Mouse (Mus musculus) liver, postnatal 0 days (tissue): ENCODE measurements around the gene Prdm12. TPM values are rescaled to one million over a fixed set of nuclear protein-coding genes. Genes with fewer than 3 reads are reported as not detected.

Source experiments
- ATAC-seq: fragments of 200-750 bp; cut with Nextera tagmentation; 2 replicates; pipeline ENCODE4 v1.8.0; 2017; ENCODE audit warnings: mild to moderate bottlenecking, moderate library complexity
- DNase-seq: peaks from one replicate; pipeline ENCODE4 v3.0.0-alpha.2; 2016
- H3K27ac ChIP-seq: fragments of 300-500 bp; sonication (generic); 2 replicates; pipeline ENCODE4 v1.5.1; 2014; ENCODE audit warnings: antibody characterized with exemption, moderate library complexity, mild to moderate bottlenecking, low read depth
- H3K27me3 ChIP-seq: fragments of 300-500 bp; sonication (generic); 2 replicates; pipeline ENCODE4 v1.6.1; 2014; ENCODE audit warnings: low read length, control low read depth, mixed read lengths; ENCODE audit not compliant: insufficient read depth
- H3K36me3 ChIP-seq: fragments of 300-500 bp; sonication (generic); replicated peaks from 2 replicates; pipeline ENCODE4 v1.6.1; 2014; ENCODE audit warnings: mild to moderate bottlenecking, control low read depth, low read length, moderate library complexity, mixed read lengths; ENCODE audit not compliant: insufficient read depth
- H3K4me1 ChIP-seq: fragments of 300-500 bp; sonication (generic); 2 replicates; pipeline ENCODE4 v1.6.1; 2014; ENCODE audit warnings: antibody characterized with exemption, mild to moderate bottlenecking, control low read depth; ENCODE audit not compliant: insufficient read depth
- H3K4me2 ChIP-seq: fragments of 300-500 bp; sonication (generic); 2 replicates; pipeline ENCODE4 v1.6.1; 2014; ENCODE audit warnings: low read depth, mild to moderate bottlenecking, low read length, moderate library complexity, mixed read lengths
- H3K4me3 ChIP-seq: fragments of 300-500 bp; sonication (generic); 2 replicates; pipeline ENCODE4 v1.5.1; 2014; ENCODE audit warnings: low read depth, low read length
- H3K9ac ChIP-seq: fragments of 300-500 bp; sonication (generic); replicated peaks from 2 replicates; pipeline ENCODE4 v1.6.1; 2014; ENCODE audit warnings: mild to moderate bottlenecking, moderate library complexity
- H3K9me3 ChIP-seq: fragments of 300-500 bp; sonication (generic); 2 replicates; pipeline ENCODE4 v1.6.1; 2016; ENCODE audit warnings: mild to moderate bottlenecking, control low read depth, low read length, mixed read lengths
- CTCF ChIP-seq: sonication (generic); IDR thresholded peaks from 2 replicates; pipeline ENCODE4 v1.5.1; 2016; ENCODE audit warnings: antibody characterized with exemption, low read depth
- EP300 ChIP-seq: IDR thresholded peaks from 2 replicates; pipeline ENCODE4 v1.6.1; 2016; ENCODE audit warnings: antibody characterized with exemption, low read depth, mild to moderate bottlenecking
- WGBS: fragments of 180-500 bp; shearing (Covaris S2); extraction: QIAGEN DNeasy Blood & Tissue Kit; methylation state at CpG from one replicate; pipeline ENCODE4 v1.1.7; 2014; ENCODE audit not compliant: insufficient replicate concordance; 5-methylcytosine and 5-hydroxymethylcytosine counted together
- polyA plus RNA-seq: library from polyadenylated mRNA; unstranded; fragments of >200 nt; fragmentation: Nextera tagmentation; extraction: Ambion mirVana; gene quantifications from 2 replicates; pipeline ENCODE4 v1.2.1, GENCODE M21; 2015

The Prdm12 gene
- polyA plus RNA-seq, 1 experiment from 2014 or later = not detected

DNA sequence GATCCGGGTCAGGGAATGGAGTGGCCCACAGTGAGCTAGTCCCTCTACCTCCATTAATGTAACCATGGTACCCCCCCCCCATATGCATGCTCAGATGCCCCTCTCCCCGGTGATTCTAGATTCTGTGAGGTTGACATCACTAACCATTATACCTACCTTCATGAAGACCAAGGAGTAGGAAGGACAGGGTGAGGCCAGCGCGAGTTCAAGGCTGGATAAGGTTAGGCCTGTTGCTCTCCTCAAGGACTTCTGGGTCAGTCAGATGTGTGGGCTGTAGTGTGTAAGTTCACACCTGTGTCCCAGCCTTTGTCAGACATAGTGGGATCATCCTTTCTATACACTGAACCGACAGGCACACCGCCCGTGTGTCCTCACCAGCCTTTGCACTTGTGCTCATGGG, 16.5 kb downstream of the Prdm12 start:
- H3K4me2 ChIP-seq = no peak overlapping the region
- no peaks in the 10 kb centered on the region for H3K36me3 ChIP-seq
- ATAC-seq (no peak), DNase-seq (no peak)
- peaks cover 52% of the 10 kb centered on the region for H3K27me3 ChIP-seq
- peaks cover 6% of the 10 kb centered on the region; the same call in 1 of the 2 replicates for H3K4me1 ChIP-seq
- no peak for TF ChIP-seq CTCF
- TF ChIP-seq EP300 = no peak
- WGBS = 75% methylated on average over 7 of the region's 7 CpGs
- no peak overlapping the region for H3K9ac ChIP-seq
- H3K27ac ChIP-seq = no peak overlapping the region
- no peaks in the 10 kb centered on the region for H3K9me3 ChIP-seq
- no peak overlapping the region for H3K4me3 ChIP-seq

DNA sequence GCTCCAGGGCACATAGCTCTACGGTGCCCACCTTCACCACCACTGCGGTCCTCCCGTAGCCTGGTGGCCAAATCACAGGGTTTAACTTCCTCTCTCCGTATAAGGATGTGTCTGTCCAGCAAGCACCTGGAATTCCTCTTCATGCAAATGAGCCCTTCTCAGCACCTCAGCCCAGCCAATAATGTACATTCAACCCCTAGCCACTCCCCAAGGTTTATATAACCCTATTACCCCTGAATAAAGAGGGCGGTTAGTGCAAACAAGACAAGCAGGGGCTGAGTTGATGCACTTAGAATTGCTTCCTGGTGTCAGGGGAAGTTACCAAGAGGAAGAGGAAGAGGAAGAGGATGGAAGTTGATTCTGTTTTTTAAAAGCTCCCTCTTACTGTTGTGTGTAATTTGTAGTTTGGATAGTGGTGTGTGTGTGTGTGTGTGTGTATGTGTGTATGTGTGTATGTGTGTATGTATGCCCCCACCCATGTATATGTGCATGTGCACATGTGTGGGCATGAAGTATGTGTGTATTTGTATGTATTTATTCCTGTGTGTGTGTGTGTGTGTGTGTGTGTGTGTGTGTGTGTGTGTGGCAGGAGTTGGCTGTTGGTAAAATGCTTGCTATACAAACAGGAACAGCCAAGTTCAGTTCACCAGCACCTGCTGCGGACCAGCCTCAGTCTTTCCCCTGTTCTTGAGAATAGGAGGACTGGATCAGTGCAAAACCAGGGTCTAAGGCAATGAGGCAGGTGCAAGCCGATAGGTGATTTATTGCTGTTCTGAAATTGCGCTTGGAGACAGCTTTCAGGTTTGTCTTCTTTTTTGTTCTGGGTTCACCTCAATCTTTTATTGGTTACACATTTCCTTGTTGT, 23.3 kb downstream of the Prdm12 start:
- Histone ChIP-seq H3K9me3 (no peaks in the 10 kb centered on the region), H3K9ac (no peak overlapping the region), H3K27ac (no peak overlapping the region), H3K4me1 (no peaks in the 10 kb centered on the region), H3K36me3 (no peaks in the 10 kb centered on the region), H3K4me2 (no peak overlapping the region), H3K27me3 (0 out of 2 replicates have a peak, but pooled peaks cover 3% of the 10 kb centered on the region), H3K4me3 (no peak overlapping the region)
- TF ChIP-seq CTCF (no peak), EP300 (no peak)
- DNase-seq (no peak), ATAC-seq (no peak)
- WGBS = 51% methylated on average over 8 of the region's 8 CpGs

DNA sequence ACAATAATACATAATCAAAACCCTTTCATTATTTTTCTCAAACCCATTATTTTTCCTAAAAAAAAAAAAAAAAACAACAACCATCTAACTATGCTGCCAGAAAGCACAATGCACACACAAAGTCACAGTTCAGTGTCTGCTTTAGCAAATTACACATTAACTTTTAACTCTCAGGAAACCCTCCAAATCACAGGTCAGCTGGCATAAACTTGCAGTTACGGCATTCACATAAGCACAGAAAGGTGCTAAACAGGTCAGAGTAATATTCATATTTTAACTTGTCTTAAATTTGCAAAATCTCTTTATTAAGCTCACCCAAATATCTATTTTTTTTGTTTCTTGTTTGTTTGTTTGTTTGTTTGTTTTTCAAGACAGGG, 24.0 kb downstream of the Prdm12 start:
- no peak overlapping the region for H3K9ac ChIP-seq
- no peaks in the 10 kb centered on the region for H3K36me3 ChIP-seq
- DNase-seq (no peak), ATAC-seq (no peak)
- H3K27me3 ChIP-seq = 0 out of 2 replicates have a peak, but pooled peaks cover 3% of the 10 kb centered on the region
- no peak overlapping the region for H3K27ac ChIP-seq
- H3K4me3 ChIP-seq = no peak overlapping the region
- no peaks in the 10 kb centered on the region for H3K4me1 ChIP-seq
- TF ChIP-seq EP300 = no peak
- no peak for TF ChIP-seq CTCF
- 60% methylated on average over 1 of the region's 1 CpGs for WGBS
- H3K4me2 ChIP-seq = no peak overlapping the region
- H3K9me3 ChIP-seq = no peaks in the 10 kb centered on the region

DNA sequence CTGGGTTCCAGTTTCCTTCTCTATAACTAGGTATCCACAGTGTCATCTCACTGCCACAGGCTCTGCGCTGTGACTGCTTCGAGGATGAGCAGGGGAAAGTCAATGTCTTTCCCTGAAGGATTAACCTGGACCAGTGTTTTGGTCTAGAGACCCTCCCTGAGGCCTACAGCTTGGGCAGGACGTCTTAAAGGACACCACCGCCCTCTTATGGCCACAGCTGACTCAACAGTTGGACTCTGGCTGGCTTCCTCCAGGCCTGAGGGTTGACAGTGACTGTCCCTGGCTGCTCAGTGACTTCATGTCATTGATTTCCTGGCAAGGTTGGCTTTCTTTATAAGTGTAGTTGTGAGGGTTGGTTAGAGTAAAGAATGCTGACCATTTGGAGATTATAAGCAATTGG, 27.5 kb downstream of the Prdm12 start:
- no peaks in the 10 kb centered on the region for H3K27me3 ChIP-seq
- H3K36me3 ChIP-seq = 0 out of 2 replicates have a peak, but pooled peaks cover under 1% of the 10 kb centered on the region
- H3K27ac ChIP-seq = no peak overlapping the region
- ATAC-seq (no peak), DNase-seq (peak; percentile 47)
- H3K4me3 ChIP-seq = no peak overlapping the region
- H3K9me3 ChIP-seq = no peaks in the 10 kb centered on the region
- no peak overlapping the region for H3K9ac ChIP-seq
- no peak for TF ChIP-seq EP300
- TF ChIP-seq CTCF = peak; percentile 72
- 35% methylated on average over 4 of the region's 4 CpGs for WGBS
- peaks cover 9% of the 10 kb centered on the region; the same call in 1 of the 2 replicates for H3K4me1 ChIP-seq
- no peak overlapping the region for H3K4me2 ChIP-seq

DNA sequence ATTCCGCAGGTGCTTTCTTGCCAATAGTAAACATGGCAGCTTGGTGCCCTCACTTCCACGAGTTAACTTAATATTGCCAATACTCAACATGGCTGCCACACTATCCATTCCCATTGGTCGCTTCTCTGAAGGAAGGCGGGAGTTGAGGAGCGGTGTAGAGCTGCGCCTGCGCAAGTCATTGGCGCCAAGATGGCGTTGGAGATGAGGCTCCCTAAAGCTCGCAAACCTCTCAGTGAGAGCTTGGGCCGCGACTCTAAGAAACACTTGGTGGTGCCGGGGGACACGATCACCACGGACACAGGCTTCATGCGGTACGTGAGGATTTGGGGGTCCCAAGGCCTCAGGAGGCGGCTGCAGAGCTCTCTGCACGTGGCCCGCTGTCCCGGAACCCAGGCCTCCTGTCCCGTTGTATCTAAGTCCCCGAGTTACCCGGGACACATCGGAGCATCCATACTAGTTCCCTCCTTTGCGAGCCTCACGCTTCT, 30.8 kb downstream of the Prdm12 start, which contains the start of gene Exosc2:
Gene Exosc2 (plus strand): TSS at position 165 of the 485 bp plus-strand sequence.
- DNase-seq (peak; percentile 89), ATAC-seq (peak; percentile 99)
- no peak for TF ChIP-seq EP300
- H3K9me3 ChIP-seq = no peaks in the 10 kb centered on the region
- H3K9ac ChIP-seq = peak within 1 kb of the TSS; percentile 74
- peaks cover 9% of the 10 kb centered on the region; the same call in 1 of the 2 replicates for H3K4me1 ChIP-seq
- H3K4me3 ChIP-seq = peak within 1 kb of the TSS; percentile 71
- H3K27me3 ChIP-seq = no peaks in the 10 kb centered on the region
- H3K27ac ChIP-seq = peak within 1 kb of the TSS; percentile 56
- WGBS = 2% methylated on average over 27 of the region's 27 CpGs
- peaks cover 23% of the 10 kb centered on the region for H3K36me3 ChIP-seq
- H3K4me2 ChIP-seq = peak within 1 kb of the TSS; percentile 79

DNA sequence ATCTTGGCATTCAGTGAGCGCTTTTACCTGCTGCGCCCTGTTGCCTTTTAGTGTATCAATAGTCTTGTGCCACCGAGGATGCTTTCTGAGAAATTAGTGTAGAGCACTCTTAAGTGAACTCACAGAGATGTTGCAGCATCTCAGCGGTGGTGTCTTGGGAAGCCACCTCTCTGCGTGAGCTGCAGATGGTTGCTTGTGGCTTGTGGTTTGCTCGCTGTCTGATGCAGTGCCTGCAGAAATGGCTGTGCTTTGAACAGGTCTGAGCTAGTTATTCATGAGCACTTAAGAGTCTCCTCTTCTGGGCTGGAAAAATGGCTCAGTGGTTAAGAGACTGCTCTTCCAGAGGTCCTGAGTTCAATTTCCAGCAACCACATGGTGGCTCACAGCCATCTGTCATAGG, 38.8 kb downstream of the Prdm12 start:
- Histone ChIP-seq H3K9ac (no peak overlapping the region), H3K9me3 (no peaks in the 10 kb centered on the region), H3K4me2 (no peak overlapping the region), H3K27ac (no peak overlapping the region), H3K4me3 (no peak overlapping the region), H3K36me3 (peaks cover 54% of the 10 kb centered on the region), H3K4me1 (no peaks in the 10 kb centered on the region), H3K27me3 (no peaks in the 10 kb centered on the region)
- TF ChIP-seq CTCF (no peak), EP300 (no peak)
- ATAC-seq = no peak
- 82% methylated on average over 6 of the region's 6 CpGs for WGBS
- DNase-seq = no peak
